Mouse (Mus musculus) olfactory bulb, adult 2 months (tissue): ENCODE measurements around the gene Lsamp. TPM values are rescaled to one million over a fixed set of nuclear protein-coding genes. Genes with fewer than 3 reads are reported as not detected.

ENCODE experiments used
- H3K27ac ChIP-seq: fragments of 200-500 bp; 2 replicates; pipeline ENCODE4 v1.5.1; 2012; ENCODE audit warnings: low read depth, low read length; ENCODE audit not compliant: insufficient read depth
- H3K4me1 ChIP-seq: fragments of 200-500 bp; 2 replicates; pipeline ENCODE4 v1.6.1; 2012; ENCODE audit warnings: low read length; ENCODE audit not compliant: control insufficient read depth, insufficient read depth
- H3K4me3 ChIP-seq: fragments of 200-500 bp; 2 replicates; pipeline ENCODE4 v1.5.1; 2012; ENCODE audit warnings: mild to moderate bottlenecking, low read depth, low read length, moderate library complexity; ENCODE audit not compliant: insufficient read depth
- CTCF ChIP-seq: fragments of 200-500 bp; IDR thresholded peaks from 2 replicates; pipeline ENCODE4 v1.5.1; 2012; ENCODE audit warnings: low read depth, mild to moderate bottlenecking, low read length, moderate library complexity; ENCODE audit not compliant: insufficient read depth
- POLR2A ChIP-seq: fragments of 200-500 bp; IDR thresholded peaks from 2 replicates; pipeline ENCODE4 v1.6.1; 2012; ENCODE audit warnings: mild to moderate bottlenecking, low read depth, low read length, moderate library complexity; ENCODE audit not compliant: insufficient read depth
- WGBS: fragments of 180-500 bp; shearing (Covaris S2); methylation state at CpG from one replicate; pipeline ENCODE4 v1.1.7; 2018; 5-methylcytosine and 5-hydroxymethylcytosine counted together
- polyA plus RNA-seq: library from polyadenylated mRNA; stranded (reverse); fragments of >200 nt; gene quantifications from 2 replicates; pipeline ENCODE4 v1.2.4, GENCODE M21; 2012; ENCODE audit warnings: low replicate concordance; ENCODE audit not compliant: missing spikeins, insufficient read depth, insufficient read length

Gene Lsamp
- polyA plus RNA-seq, 1 experiment, result 34.4 TPM

DNA sequence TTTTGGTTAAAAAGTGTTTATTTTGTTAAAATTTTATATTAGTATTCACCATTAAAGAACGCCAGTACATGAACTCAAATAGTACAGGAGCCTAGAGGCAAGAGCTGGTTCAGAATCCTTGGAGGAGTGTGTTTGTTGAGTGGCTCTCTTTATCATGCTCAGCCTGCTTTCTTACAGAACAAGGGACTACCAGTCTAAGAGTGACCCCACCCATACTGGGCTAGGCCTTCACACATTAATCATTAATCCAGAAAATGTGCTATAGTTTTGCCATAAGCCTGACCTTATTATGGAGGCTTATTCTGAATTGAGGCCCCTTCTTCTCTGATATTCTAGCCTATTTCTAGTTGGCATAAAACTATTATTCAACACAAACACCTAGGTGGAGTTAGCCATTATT, 52.6 kb downstream of the Lsamp start:
- WGBS, result 100% methylated on average over 1 of the region's 1 CpGs
- H3K4me1 ChIP-seq, result no peaks in the 10 kb centered on the region
- TF ChIP-seq POLR2A (no peak), CTCF (no peak)
- no peak overlapping the region for H3K4me3 ChIP-seq
- H3K27ac ChIP-seq, result no peak overlapping the region

DNA sequence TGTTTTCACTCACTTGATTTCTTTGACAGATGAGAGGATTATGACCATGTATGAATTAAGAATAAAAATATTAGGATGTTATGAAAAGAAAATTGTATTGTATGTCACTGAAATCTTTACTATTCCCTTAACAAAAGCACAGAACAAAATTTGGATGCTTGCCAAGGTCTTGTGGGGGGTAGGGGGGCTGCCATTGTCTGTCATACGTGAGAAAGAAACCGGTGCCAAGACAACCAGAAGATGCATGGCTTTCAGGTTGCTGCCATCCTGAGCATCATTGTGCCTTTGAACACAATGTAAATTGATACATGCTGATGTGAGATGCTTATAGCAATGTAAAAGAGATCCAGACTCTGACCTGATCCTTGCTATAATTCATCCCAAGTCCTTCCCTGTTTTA, 75.4 kb downstream of the Lsamp start:
- H3K4me1 ChIP-seq, result no peaks in the 10 kb centered on the region
- H3K4me3 ChIP-seq, result no peak overlapping the region
- H3K27ac ChIP-seq, result no peak overlapping the region
- TF ChIP-seq POLR2A, result no peak
- TF ChIP-seq CTCF, result no peak
- 55% methylated on average over 2 of the region's 2 CpGs for WGBS

DNA sequence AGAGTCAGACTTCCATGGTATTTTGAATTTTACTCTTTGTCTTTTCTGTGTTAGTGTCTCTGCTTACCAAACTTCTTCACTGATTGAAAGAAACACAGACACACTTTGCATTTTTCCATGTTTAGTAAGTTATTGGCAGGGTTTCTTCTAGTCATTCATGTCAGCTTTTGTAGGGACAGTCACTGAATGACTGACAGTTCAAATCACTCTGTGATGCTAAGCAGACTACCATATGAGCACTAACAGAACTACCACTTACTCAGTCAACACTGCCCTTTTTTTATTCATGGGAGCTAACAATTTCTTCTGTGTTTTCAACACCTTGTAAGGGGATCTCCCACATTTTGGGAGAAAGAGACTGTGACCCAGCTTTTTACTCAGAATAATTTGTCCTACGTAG, 75.8 kb downstream of the Lsamp start:
- TF ChIP-seq CTCF, result no peak
- no peak for TF ChIP-seq POLR2A
- Histone ChIP-seq H3K4me3 (no peak overlapping the region), H3K4me1 (no peaks in the 10 kb centered on the region), H3K27ac (no peak overlapping the region)
- 77% methylated on average over 1 of the region's 1 CpGs for WGBS

DNA sequence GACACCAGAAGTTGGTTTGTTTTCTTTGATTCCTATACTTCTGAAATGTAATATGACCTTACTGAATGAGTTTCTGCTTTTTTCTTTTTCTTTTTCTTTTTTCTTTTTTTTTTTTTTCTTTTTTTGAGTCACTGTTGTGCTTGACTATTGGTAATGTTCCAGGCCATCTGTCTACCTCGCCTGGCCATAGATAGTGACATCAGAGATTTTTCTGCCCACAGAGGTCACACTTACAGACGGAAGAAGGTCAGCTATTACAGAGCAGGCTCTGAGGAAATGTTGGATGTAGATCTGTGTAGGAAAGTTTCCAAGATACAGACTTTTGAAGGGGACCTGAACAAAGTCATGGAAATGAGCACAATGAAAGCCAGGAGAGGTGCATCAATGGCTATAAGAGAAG, 76.3 kb downstream of the Lsamp start:
- no peak for TF ChIP-seq CTCF
- TF ChIP-seq POLR2A, result no peak
- H3K4me1 ChIP-seq, result no peaks in the 10 kb centered on the region
- WGBS, result 81% methylated on average over 2 of the region's 2 CpGs
- H3K4me3 ChIP-seq, result no peak overlapping the region
- H3K27ac ChIP-seq, result no peak overlapping the region

DNA sequence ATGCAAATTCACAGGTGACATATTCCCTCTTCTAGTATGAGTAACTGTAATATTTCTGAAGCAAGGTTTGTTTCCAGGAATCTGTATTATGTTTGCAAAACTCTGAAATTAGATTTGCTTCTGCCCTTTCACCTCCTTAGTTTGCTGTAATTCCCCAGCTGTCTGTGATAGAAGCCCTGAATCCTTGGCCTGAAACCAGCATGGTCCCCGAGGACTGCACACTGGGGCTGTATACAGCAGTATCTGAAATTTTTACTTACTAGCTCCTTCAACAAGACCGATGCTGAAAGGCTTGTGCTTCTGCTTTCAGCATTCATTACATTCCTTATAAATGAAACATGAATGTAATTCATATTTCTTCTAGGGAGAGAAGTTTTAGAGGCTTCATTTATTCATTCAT, 91.4 kb downstream of the Lsamp start:
- TF ChIP-seq POLR2A (no peak), CTCF (no peak)
- no peak overlapping the region for H3K27ac ChIP-seq
- no peak overlapping the region for H3K4me3 ChIP-seq
- 74% methylated on average over 2 of the region's 2 CpGs for WGBS
- H3K4me1 ChIP-seq, result no peaks in the 10 kb centered on the region

DNA sequence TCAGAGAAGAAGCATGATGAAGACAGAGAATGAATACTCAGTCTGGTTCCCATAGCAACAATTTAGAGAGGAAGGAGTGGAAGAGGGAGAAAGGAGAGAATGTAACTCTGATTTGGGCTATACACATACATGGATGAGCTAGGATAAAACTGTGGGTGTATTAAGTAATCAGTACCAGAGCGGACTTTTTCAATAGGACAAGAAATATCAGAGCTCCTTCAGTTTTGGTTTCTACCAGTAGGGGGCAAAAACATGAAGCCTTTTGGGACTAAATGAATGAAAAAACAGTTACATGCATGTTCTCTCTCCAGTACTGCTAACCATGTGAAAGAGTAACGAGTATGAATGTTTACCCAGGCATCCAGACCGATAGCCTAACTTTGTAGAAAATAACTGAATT, 96.1 kb downstream of the Lsamp start:
- no peaks in the 10 kb centered on the region for H3K4me1 ChIP-seq
- WGBS, result 61% methylated on average over 3 of the region's 3 CpGs
- no peak overlapping the region for H3K27ac ChIP-seq
- H3K4me3 ChIP-seq, result no peak overlapping the region
- TF ChIP-seq POLR2A, result no peak
- TF ChIP-seq CTCF, result no peak

DNA sequence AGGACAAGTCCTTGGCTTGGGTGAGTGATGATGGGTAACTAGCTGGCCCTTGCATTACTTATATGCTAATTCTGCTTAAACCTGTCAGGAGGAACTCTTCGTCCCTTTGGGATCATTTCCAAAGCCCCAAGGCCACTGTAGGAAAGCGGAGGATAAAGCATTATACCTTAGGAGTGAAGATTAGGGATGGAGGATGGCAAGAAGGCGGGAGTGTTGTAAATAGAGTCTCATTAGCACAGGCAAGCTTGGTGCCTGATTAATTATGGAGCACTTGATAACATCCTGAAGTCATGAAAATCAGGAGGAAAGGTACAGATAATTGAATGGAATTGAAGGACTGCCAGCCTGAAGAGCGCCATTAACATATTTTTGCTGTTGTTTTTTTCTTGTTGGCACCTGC, 120.2 kb downstream of the Lsamp start:
- Histone ChIP-seq H3K4me3 (no peak overlapping the region), H3K27ac (no peak overlapping the region), H3K4me1 (no peaks in the 10 kb centered on the region)
- TF ChIP-seq POLR2A (no peak), CTCF (no peak)
- 82% methylated on average over 4 of the region's 4 CpGs for whole genome bisulfite sequencing

DNA sequence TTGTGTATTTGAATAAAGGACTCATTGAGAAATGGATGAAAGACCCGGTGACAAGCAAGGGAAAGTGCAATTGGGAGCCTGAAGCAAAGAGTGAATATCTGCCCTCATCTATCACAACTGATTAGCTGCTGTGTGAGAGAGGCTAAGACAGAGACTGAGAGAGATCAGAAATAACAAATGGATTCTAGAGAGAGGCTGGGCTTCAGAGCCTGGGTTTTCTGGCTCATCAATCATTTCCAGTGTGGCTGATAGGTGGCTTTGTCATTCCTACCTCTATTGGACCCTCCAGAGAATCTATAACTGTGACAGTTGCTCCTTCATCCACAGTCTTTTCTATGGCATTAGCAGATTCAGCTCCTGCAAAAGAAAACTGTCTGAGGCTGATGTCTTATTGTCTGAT, 198.8 kb downstream of the Lsamp start:
- no peak overlapping the region for H3K4me3 ChIP-seq
- H3K4me1 ChIP-seq, result no peaks in the 10 kb centered on the region
- 35% methylated on average over 1 of the region's 1 CpGs for WGBS
- TF ChIP-seq POLR2A (no peak), CTCF (no peak)
- H3K27ac ChIP-seq, result no peak overlapping the region

DNA sequence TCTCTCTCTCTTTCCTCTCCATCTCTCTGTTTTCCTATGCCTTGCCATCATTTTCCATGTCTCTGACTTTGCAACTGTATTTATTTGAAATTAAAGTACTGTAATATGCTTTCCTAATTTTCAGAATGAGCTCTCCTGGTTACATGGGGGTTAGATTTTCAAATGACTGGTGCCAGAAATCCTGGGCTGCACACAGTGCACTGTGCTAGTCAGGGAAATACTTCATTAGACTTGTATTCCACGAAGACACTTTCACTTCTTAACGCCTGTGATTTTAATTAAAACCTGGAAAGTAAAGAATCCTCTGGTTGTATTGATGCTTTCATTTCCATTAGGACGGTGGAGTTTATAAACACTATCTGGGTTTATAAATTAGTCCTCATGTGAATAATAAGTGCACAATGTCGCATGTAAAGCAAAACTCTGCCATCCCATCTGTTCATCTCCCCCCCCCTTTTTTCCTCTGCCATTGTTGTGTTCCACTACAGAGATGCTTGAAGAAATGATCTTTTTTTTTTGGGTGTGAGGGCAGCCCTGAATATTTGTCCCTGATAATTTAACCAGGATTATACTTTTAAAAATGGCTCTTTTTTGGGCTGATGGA, 203.9 kb downstream of the Lsamp start:
- WGBS, result 68% methylated on average over 4 of the region's 4 CpGs
- no peak for TF ChIP-seq POLR2A
- TF ChIP-seq CTCF, result no peak
- Histone ChIP-seq H3K4me1 (no peaks in the 10 kb centered on the region), H3K27ac (no peak overlapping the region), H3K4me3 (no peak overlapping the region)

DNA sequence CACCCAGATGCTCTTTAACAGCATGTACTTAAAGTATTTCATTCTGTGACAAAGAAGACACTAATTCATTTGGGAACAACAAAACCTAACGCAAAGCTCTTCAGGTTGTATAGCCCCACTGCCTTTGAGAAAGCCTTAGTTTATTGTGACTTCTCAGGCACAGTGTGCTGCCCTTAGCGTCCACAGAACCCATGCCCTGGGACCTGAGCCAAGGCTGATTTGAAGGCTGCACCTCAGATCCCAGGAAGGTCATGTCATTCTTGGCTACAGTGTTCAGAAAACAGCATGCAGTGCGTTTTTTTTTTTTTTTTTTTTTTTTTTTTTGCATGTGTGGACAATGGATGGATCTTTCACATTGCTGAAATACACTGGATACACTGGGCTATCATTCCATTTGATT, 210.2 kb downstream of the Lsamp start:
- 27% methylated on average over 3 of the region's 3 CpGs for WGBS
- no peak for TF ChIP-seq CTCF
- no peak for TF ChIP-seq POLR2A

More for the DNA sequence above, 210.2 kb downstream of the Lsamp start:
- Histone ChIP-seq H3K27ac (no peak overlapping the region), H3K4me3 (no peak overlapping the region), H3K4me1 (peaks cover 5% of the 10 kb centered on the region)
